Mouse (Mus musculus) Patski (cell line): Measurements from ENCODE around the gene Adcy7. TPM values are rescaled to one million over a fixed set of nuclear protein-coding genes. Genes with fewer than 3 reads are reported as not detected.

Source experiments
- ATAC-seq: fragments of 100-300 bp; one replicate; pipeline ENCODE4 v1.8.0; 2021
- CTCF ChIA-PET: fragments of 350-600 bp; sonication (Branson Sonifier 250); formaldehyde crosslinking; loops from one replicate; lab custom pipeline; 2022; ENCODE audit warnings: inconsistent platforms; lab: Charles Lee
- POLR2A ChIA-PET: fragments of 350-600 bp; sonication (Branson Sonifier 250); formaldehyde crosslinking; loops from one replicate; lab custom pipeline; 2022; ENCODE audit warnings: antibody characterized with exemption, inconsistent platforms; lab: Charles Lee
- DNase-seq: peaks from one replicate; pipeline ENCODE4 v3.0.0-alpha.2; 2011; ENCODE audit warnings: low read depth, low spot score
- H3K27me3 ChIP-seq: fragments of 371-371 bp; one replicate; pipeline ENCODE4 v1.5.1; 2021
- CTCF ChIP-seq: fragments of 100-300 bp; IDR thresholded peaks from one replicate; pipeline ENCODE4 v1.5.1; 2021
- in situ Hi-C: fragments of 300-500 bp; cut with MboI; formaldehyde crosslinking; loops from 3 replicates; pipeline ENCODE4 v1.11.1; 2018; ENCODE audit warnings: low pct_unique_long_range_greater_than_20kb, mixed read lengths
- polyA plus RNA-seq: library from polyadenylated mRNA; unstranded; gene quantifications from one replicate; pipeline ENCODE4 v1.2.3, GENCODE M21; 2021

Adcy7 gene
- polyA plus RNA-seq, 1 experiment from 2014 or later: 0.60 TPM

DNA sequence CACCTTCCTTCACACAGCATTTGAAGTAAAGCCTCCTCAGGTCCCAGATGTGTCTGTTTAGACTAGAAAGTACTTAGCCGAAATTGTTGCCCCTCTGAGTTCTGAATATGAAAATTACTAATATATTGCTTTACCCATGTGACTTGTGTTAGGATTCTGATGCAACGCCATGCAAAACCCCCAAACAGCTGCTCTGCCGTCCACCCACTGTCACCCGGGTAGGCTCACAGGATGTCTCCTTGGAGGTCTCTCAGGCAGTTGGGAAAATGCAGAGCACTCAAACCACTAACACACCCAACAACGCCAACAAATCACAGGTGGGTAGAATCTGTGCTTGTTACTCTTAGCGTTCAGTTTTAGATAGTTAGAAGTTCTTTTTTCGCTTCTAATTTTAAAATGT, 17.2 kb upstream of the Adcy7 start:
- no peak for TF ChIP-seq CTCF
- no peaks in the 10 kb centered on the region for H3K27me3 ChIP-seq
- ATAC-seq (no peak), DNase-seq (no peak)
- in situ Hi-C loops: loop anchor here (25.0 kb wide), 1 partner anchor 457 kb away; no protein-coding TSS in a partner anchor
- ChIA-PET POLR2A (no interaction called here), CTCF (interaction anchor here (1.1 to 4.8 kb wide), 3 partner anchors 10 to 77 kb away, joined by 3 to 31 read pairs (median 8); no protein-coding TSS in a partner anchor)

DNA sequence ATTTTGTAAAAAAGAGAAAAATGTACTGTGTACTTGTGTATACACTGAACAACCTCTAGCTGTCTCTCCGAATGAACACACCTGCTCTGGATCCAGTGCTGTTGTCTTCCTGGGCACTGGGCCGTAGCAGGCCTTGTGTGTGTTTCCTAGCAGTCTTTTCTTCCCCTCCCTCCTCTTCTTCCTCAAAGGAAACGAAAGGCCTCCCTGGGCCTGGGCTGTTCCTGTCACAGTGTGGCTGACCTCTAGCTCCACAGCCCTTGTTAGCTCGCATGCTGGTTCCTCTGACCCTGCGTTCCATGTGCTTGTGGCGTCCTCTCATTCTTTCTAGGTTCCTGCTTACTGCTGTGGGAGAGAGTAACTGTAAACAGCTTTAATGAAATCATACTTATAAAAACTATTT, 14.2 kb upstream of the Adcy7 start:
- ChIA-PET POLR2A (no interaction called here), CTCF (no interaction called here)
- in situ Hi-C loops: loop anchor here (25.0 kb wide), 1 partner anchor 454 kb away; no protein-coding TSS in a partner anchor
- no peak for TF ChIP-seq CTCF
- ATAC-seq (no peak), DNase-seq (no peak)
- H3K27me3 ChIP-seq: no peaks in the 10 kb centered on the region

DNA sequence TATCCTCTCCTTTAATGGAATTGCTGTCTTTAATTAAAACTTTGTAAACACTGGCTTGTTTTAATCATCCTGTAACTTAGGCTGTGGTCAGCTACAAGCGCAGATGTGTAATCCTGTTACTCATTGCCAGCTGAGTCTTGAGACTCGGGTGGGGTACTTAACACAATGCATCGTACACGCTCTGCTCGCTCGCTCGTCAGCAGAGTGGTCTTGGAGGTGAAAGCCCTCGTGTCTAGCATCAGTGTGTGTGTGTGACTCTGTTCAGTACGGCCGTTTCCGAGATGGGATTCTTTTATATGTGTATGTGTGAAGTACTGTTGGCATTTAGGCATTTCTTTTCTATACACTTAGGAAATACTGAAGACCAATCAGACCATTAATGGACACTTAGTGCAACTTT, 13.7 kb upstream of the Adcy7 start:
- ChIA-PET CTCF (no interaction called here), POLR2A (no interaction called here)
- H3K27me3 ChIP-seq: no peaks in the 10 kb centered on the region
- ATAC-seq: no peak
- no peak for TF ChIP-seq CTCF
- DNase-seq: no peak
- in situ Hi-C loops: loop anchor here (25.0 kb wide), 1 partner anchor 454 kb away; no protein-coding TSS in a partner anchor

DNA sequence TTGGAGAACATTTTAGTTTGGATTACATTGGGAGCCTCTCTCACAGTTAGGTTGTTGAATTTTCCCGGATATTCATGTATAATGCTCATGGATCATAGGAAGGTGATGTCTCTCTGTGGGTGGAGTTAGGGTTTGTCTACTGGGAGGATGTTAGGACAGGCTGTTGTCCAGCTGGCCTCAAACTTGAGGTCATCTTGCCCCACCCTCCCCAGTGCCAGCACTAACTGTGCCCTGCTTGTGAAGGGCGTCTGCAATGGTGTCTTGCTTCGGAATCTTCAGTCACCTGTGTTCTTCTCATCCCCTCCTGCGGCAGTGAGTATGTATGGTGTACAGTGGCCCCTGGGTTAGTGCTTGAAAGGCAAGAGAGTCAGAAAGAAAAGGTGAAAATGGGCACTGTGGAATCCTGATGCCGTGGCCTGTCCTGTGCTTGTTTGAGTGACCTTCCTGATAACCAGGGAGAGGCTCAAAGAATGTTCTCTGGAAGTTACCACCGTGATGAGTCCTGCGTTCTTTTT, 11.7 kb upstream of the Adcy7 start:
- POLR2A ChIA-PET: interaction anchor here (0.5 kb wide), 1 partner anchor 372 kb away, joined by 3 read pairs; no protein-coding TSS in a partner anchor
- CTCF ChIA-PET: interaction anchor here (1.2 to 1.3 kb wide), 3 partner anchors 9 to 97 kb away, joined by 3 to 5 read pairs (median 3); no protein-coding TSS in a partner anchor
- H3K27me3 ChIP-seq: no peaks in the 10 kb centered on the region
- no peak for TF ChIP-seq CTCF
- DNase-seq (no peak), ATAC-seq (no peak)
- in situ Hi-C loops: loop anchor here (25.0 kb wide), 1 partner anchor 452 kb away; no protein-coding TSS in a partner anchor

DNA sequence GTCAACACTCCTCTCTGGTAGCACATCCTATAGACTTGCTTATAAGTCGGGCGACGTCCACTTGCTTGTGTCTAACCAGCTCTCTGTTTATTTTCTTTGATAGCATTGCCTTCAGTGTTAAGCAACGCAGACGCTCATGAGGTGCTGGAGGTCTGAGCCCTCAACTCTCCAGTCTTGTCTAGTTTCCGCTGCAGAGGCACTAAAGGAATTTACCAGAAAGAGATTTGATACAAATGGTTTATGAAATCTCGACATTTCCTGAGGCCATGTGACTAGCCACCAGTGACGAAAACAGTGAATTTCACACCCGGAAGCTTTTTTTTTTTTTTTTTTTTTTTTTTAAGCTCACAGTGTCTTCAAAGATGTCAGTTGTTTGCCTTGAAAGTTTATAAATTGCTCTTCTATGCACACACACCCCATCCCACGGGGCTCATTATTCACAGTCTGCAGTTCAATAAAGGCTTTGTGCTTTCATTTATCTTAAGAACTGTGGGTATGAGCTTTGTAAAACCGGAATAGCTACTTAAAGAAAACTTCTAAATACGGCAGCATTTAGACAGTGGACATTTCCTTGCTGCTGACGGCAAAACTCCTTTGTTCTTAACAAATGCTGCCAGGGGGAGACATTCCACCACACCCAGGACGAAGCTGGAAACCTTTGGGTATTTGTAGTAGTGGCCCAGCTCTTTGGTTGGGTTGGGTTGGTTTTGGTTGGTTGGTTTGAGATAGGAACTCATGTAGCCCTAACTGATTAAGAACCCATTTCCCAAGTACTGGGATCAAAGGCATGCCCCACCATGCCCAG, 9.2 kb upstream of the Adcy7 start:
- ATAC-seq (no peak), DNase-seq (no peak)
- in situ Hi-C loops: loop anchor here (25.0 kb wide), 1 partner anchor 449 kb away; no protein-coding TSS in a partner anchor
- POLR2A ChIA-PET: no interaction called here
- no peaks in the 10 kb centered on the region for H3K27me3 ChIP-seq
- TF ChIP-seq CTCF: no peak
- CTCF ChIA-PET: interaction anchor here (1.0 to 4.3 kb wide), 3 partner anchors 8 to 61 kb away, joined by 3 to 31 read pairs (median 6); no protein-coding TSS in a partner anchor

DNA sequence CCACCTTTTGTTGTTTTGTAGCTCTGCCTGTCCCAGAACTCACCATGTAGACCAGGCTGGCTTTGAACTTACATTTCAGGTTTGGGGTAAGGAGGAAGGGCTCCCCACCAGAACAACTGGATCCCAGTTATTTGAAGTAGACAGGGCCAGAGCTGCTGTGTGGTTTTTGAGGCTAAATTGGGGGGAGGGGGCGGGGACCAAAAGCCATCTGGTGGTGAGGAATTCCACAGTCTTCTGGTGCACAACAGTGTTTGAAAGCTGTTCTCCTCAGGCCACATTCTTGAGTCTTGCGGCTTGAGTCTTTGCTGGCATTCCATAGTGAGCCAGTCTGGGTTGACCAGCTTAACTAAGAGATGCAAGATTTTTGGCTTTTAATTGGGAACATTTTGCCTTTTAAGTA, 6.7 kb upstream of the Adcy7 start:
- ChIA-PET POLR2A (interaction anchor here (0.7 to 1.0 kb wide), 2 partner anchors 108 to 142 kb away, joined by 4 read pairs; no protein-coding TSS in a partner anchor), CTCF (interaction anchor here (1.1 to 4.3 kb wide), 15 partner anchors 10 to 126 kb away, joined by 3 to 31 read pairs (median 5); no protein-coding TSS in a partner anchor)
- DNase-seq (no peak), ATAC-seq (peak; percentile 58)
- TF ChIP-seq CTCF: no peak
- in situ Hi-C loops: loop anchor here (5.0 to 25.0 kb wide), 2 partner anchors 357 to 447 kb away; no protein-coding TSS in a partner anchor
- H3K27me3 ChIP-seq: no peaks in the 10 kb centered on the region

DNA sequence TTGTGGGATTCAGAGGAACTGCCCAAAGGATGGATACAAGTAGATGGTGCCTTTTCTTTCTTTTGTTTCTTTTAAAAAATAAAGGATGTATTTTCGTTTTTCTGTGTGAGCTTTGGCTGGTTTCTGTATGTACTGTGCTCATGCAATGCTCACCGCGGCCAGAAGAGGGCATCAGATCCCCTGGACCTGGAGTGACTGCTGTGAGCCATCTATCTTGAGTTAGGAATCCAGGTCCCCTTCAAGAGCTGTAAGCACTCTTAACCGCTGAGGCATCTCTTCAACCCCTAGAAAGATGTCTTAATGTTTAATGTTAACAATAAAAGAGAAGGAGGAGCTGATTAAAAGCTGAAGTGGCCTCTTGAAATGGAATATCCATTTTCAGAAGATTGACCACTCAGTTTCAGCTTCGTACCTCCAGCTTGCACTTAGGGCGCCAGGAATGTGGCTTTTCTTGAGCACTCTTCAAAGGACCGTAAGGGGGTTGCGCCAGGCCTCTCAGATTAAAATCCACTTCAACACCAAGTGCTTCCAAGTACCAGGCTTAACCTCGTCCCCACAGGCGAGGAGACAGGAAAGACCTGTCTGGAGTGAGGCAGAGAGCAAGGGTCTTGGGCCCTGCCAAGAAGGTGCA, 5.9 kb upstream of the Adcy7 start:
- no peak for DNase-seq
- H3K27me3 ChIP-seq: no peaks in the 10 kb centered on the region
- peak; percentile 95 for TF ChIP-seq CTCF
- ATAC-seq: no peak
- in situ Hi-C loops: loop anchor here (5.0 to 25.0 kb wide), 2 partner anchors 356 to 446 kb away; no protein-coding TSS in a partner anchor
- ChIA-PET CTCF (interaction anchor here (0.9 to 4.3 kb wide), 17 partner anchors 9 to 125 kb away, joined by 3 to 31 read pairs (median 4); no protein-coding TSS in a partner anchor), POLR2A (no interaction called here)

DNA sequence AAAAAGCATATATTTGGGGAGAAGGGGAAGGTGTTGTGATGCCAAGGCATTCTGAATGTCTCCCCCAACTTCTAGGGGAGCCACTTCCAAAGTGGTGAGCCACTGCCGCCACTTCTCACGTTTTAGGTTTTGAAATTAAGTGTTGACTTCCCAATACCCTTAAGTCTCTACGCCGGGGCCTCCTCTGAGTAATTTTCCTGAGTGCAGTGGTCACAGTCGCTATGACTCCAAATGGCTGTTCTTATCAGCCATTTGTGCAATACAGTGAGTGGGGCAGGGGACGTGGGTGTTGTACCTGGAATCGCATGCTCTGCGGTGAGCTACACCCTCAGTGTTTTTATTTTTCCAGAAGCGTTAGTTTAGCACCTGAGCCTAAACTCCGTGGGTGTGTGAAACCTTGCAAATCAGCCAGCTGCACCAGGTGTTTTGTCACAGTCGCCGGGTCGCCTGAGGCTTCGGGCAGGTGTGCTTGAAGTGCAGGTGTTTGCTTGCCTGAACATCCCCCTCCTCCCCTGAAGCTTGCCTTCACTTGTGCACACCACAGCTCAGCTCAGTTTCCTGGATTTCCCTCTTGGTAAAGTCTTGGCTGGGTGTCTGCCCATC, 5.3 kb upstream of the Adcy7 start:
- ChIA-PET CTCF (interaction anchor here (0.7 to 4.3 kb wide), 17 partner anchors 9 to 124 kb away, joined by 3 to 31 read pairs (median 4); no protein-coding TSS in a partner anchor), POLR2A (no interaction called here)
- TF ChIP-seq CTCF: no peak
- ATAC-seq (no peak), DNase-seq (no peak)
- in situ Hi-C loops: loop anchor here (5.0 to 25.0 kb wide), 2 partner anchors 355 to 445 kb away; no protein-coding TSS in a partner anchor
- H3K27me3 ChIP-seq: no peaks in the 10 kb centered on the region

DNA sequence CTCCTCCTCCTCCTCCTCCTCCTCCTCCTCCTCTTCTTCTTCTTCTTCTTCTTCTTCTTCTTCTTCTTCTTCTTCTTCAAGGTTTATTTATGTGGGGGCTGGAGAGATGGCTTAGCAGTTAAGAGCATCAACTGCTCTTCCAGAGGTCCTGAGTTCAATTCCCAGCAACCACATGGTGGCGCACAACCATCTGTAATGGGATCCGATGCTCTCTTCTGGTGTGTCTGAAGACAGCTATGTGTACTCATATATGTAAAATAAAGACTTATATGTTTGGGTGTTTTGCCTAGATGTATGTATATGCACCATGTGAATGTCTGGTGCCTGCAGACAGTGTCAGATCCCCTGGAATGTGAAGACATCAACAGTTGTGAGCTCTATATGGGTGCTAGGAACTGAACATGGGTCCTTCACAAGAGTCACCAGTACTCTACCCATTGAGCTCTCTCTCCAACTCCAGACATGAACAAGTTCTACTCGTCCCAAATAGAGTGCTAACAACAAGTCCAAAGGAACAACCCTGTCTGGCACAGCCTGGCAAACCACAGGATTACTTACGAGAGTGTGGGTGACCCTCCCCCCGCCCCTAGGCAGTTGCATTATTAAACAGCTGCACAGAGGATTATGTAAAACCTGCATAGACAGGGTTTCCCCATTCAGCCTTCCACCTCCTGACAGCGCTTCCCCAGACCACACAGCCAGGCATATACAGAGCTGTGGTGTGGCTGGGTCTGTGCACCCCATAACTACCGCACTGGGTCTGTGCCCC, 2.9 kb upstream of the Adcy7 start:
- H3K27me3 ChIP-seq: no peaks in the 10 kb centered on the region
- in situ Hi-C loops: loop anchor here (5.0 to 25.0 kb wide), 2 partner anchors 353 to 443 kb away; no protein-coding TSS in a partner anchor
- ChIA-PET POLR2A (interaction anchor here (0.7 kb wide), 1 partner anchor 37 kb away, joined by 3 read pairs; no protein-coding TSS in a partner anchor), CTCF (interaction anchor here (0.8 to 2.1 kb wide), 9 partner anchors 10 to 92 kb away, joined by 3 to 11 read pairs (median 3); no protein-coding TSS in a partner anchor)
- ATAC-seq (no peak), DNase-seq (no peak)
- TF ChIP-seq CTCF: peak; percentile 74
